Mouse (Mus musculus) ES-CJ7 (cell line): ENCODE measurements around the gene Slc25a38.

Source experiments
- DNase-seq: peaks from one replicate; pipeline ENCODE4 v3.0.0; 2011; ENCODE audit warnings: low read depth, low spot score

The Slc25a38 gene

DNA sequence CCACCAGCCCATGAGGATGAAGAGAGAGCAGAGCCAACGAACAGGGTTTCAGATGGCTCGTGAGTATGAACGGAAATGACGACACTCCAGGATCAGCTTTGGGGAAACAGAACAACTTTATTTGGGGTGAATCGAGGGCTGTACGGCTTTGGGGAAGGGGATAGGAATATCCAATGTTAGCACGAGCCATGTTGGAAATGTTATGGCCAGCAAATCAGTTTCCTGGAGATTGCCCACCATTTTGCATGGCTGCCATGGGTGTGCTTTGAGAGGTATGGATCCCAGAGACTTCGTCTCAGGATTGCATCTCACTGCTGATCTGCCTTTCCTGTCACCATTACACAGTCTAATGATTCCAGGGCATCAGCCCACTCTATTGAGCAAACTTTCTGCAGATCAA is 10.9 kb upstream of the Slc25a38 start:
- no peak for DNase-seq

DNA sequence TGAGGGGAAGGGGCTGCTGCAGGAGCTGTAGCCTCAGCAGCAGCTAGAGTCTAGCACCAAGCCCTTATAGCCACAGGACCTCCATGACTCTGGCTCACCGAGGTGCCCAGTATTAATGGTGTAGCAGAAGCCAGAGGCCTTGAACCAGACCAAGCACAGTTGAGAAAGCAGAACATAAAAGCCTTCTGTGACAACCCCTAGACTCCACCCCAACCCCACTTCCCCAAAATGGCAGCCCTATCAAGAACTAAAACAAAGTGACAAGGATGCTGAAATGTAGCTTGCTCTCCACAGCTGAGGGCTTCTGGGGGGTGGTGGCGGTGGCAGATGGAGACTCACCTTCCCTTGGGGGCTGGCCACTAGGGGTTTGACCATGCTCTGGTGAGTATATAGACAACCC is 9.0 kb upstream of the Slc25a38 start:
- DNase-seq = no peak

DNA sequence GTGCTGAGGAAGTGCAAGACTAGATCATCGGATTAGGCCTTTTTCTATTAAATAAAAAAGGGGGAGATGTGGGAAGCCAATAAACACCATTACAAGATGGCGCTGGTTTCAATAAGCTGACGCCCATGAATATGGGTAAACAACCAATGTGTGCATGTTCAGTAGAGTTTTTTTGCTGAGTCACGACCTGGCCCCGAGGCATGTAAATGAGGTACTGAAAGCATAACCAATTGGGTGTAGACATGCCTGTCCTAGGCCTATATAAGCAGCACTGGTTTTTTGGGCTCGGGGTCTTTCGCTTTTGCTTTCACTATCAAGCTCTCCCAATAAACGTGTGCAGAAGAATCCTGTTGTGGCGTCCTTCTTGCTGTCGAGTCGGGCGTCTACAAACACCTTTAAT is 1.2 kb upstream of the Slc25a38 start:
- DNase-seq = peak; percentile 33

DNA sequence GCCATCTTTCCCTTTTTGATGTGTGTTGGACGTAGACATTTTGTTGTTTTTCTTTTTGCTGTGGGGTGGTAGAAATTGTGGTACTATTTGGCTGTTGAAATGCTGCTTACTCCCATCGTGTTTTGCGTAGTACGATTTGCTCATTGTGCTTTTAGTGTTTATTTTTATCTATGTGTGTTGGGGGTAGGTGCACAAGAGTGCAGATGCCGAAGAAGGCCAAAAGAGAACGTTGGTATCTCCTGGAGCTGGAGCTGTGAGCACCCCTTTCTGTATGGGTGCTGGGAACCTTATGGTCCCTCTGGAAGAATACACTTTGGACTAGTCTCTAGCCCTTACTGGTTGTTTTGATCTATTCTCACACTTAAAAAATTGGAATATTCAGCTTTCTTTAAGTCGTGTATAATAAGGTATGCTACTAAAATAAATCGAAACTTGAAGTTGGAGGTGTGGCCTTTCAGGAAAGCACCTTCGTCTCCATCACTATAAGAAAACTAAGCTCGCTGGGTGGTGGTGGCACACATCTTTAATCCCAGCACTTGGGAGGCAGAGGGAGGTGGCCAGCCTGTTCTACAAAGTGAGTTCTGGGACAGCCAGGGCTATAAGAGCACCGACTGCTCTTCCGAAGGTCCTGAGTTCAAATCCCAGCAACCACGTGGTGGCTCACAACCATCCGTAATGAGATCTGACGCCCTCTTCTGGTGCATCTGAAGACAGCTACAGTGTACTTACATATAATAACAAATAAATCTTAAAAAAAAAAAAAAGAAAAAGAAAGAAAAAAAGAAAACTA is 1.2 kb downstream of the Slc25a38 start:
- no peak for DNase-seq

DNA sequence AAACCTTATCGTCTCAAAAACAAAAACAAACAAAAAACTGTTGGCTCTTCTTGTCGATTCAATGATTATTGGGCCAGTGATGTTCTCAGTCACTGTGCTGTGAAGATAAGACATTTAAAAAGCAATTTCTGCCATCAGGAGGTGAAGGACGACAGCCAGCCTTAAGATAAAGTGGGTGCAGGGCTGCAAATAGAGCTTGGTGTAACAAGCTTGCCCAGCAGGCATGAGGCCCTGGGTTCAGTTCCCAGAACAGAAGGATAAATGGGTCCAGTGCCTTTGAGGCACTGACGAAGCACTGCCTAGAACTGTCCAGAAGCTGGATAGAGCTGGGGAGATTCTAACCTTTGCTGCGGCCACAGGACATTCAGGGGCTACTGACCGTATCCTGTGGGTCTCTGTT is 2.3 kb downstream of the Slc25a38 start:
- no peak for DNase-seq

DNA sequence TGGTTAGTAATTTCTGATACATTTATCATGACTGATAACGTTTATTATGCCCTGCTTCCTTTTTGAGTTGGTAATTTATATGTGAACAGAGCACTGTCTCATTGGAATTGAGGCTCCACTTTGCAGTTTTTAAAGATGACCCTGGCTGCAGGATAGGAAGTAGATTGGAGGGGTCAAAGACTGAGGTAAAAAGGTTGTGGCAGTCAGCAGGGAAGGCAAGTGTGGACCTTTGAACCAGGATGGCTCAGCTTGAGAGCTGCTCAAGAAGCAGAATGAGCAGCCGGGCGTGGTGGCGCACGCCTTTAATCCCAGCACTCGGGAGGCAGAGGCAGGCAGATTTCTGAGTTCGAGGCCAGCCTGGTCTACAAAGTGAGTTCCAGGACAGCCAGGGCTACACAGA is 3.3 kb downstream of the Slc25a38 start:
- no peak for DNase-seq

DNA sequence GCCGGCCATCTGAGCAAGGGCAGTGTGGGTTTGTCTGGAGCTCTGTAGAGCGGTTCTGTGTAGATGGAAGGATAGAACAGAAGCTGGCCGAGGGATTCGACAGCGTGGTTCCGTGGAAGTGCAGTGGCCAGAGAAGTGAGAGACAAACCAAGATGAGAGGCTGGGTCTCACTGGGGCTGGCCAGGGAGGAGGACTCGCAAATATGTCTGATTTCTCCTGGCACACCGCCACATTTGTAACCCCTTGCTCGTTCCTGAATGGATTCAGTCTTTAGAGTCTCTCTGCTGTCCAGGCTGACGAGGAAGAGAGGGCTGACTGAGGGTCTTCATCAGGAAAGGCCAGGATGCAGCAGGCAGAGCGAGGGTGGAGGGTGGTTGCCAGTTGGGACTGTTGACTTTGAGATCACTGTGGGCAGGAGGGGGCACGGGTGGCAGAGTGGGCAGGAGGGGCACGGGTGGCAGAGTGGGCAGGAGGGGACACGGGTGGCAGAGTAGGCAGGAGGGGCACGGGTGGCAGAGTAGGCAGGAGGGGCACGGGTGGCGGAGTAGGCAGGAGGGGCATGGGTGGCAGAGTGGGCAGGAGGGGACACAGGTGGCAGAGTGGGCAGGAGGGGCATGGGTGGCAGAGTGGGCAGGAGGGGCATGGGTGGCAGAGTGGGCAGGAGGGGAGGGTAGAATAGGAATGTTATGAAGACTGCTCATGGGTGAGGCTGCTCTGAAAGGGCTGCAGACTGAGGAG is 4.0 kb downstream of the Slc25a38 start:
- DNase-seq = no peak

DNA sequence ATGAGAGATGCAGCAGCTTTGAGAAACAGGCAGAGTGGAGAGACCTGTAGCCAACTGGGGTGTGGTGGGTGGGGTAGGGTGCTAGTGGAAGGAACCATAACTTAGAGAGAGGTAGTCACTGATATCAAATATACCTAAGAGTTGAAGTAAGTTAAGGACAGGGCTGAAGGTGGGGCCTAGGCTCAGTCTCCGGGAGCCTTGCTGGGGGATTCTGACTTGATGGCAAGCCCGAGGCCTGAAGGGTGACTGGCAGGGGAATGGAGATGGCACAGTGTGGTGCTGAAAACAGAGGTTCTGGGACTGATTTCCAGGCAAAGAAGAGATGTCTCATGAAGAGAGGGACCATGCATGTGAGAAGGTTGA is 4.6 kb downstream of the Slc25a38 start:
- no peak for DNase-seq

DNA sequence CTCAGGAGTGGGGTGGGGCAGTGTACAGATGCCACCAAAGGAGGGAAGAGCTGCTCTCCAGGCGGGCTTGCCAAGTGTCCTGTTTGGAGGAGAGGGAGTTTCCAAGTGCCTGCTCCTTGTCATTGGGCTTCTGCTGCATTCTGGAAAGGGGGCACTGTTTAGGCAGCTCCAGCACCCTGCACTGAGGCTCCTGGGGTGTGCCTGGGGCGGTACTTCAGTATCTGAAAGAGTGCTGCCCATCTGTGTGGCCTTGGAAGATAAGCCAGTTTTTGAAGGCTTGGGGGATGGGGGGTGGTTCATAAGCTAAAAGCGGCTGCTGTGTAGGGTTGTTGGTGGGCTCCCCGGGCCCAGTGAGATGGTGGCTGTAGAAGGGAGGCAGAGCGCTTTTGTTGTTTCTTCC is 5.4 kb downstream of the Slc25a38 start:
- no peak for DNase-seq

DNA sequence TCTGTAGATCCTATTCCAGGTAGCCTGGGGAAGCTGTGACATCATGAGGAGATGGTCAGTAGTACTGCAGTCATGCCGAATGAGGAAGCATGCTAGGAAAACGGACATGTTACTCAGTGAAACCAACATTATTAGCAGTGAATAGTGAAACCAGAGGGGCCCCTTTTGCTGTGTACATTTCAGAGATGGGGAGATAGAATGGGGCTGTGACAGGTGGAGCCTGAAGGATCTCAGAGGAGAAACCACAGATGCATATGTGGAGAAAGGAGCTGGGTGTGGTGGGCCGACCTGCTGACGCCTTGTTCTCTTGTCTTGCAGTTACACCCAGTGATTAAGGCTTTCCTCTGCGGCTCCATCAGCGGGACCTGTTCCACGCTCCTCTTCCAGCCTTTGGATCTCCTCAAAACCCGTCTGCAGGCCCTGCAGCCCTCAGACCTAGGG is 6.0 kb downstream of the Slc25a38 start:
- no peak for DNase-seq

DNA sequence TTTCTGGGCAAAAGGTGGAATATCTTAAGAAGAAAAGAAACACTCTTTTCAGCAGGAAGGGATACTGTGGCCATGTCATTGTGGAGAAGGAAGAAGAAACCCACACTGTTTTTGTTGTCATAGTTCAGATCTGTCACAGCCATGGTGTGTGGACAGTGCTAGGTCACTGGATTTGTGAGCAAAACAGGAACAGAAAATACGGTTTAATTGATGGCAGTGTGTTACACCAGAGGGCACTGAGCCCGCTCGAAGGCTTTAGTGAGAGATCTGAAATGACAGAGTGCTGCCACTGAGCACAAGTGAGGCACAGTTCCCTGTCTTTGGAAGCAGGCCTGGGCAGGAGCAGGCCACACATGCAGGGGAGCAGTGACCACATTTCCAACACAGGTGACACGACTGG is 8.0 kb downstream of the Slc25a38 start:
- no peak for DNase-seq

DNA sequence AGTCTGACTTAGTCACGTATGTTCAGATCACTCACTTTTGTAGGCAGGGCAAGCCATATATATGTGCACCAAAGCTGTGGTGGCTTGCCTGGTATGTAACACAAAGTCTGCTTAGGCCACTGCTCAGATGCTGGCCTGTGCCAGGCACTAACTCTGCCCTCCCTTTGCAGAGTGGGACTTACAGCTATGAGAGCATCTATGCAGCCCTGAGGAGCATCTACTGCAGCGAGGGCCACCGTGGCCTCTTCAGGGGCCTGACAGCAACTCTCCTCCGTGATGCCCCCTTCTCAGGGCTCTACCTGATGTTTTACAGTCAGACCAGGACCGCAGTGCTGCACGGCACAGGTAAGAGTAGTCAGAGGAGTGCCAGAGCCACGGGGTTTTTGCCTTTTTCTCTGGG is 10.3 kb downstream of the Slc25a38 start:
- DNase-seq = no peak

DNA sequence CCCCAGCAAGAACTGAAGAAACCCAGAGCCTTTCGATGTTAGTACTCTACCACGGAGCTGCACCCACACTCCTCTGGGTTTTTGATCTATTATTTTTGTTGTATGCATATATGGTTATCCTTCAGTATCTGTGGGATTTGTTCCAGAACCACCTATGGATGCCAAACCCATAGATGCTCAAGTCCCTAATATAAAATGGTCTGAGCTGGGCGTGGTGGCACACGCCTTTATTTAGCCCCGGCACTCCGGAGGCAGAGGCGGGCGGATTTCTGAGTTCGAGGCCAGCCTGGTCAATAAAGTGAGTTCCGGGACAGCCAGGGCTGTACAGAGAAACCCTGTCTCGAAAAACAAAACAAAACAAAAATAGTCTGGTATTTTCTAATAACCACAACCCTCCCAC is 16.7 kb downstream of the Slc25a38 start:
- no peak for DNase-seq

DNA sequence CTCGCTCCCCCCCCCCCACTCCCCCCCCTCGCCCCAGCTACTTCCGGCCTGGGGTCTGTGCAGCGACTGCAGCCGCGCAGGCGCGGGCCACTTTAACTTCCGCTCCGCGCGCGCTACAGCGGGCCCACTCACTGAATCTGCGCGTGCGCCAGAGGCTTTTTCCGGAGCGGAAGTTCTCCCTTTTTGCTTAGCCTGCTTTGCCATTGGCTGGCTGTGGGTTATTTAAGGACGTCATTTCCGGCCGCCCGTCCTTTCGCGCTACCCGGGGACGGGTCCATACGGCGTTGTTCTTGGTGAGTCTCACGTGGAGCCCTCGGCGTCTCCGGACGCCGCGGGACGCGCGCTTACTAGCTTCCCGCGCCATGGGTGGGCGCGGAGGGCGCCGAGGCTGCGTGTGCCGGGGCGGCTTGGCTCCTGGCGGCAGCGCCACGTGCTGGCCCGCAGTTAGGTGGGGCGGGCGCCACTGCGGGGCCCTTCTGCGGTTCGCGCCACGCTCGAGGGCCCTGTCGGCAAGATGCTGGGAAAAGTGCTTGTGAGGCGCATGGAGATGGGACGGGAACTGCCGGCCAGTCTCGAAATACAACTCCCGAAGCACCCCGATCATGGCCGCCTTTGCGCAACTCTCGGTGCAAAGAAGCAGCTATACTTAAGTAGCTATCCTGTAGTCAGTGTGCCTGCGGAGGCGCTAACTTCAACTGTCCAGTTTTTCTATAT is 17.5 kb downstream of the Slc25a38 start, which contains the start of gene Rpsa:
TSS of gene Rpsa (plus strand) at position 152 of the 714 bp plus-strand sequence.
- peak; percentile 98 for DNase-seq

DNA sequence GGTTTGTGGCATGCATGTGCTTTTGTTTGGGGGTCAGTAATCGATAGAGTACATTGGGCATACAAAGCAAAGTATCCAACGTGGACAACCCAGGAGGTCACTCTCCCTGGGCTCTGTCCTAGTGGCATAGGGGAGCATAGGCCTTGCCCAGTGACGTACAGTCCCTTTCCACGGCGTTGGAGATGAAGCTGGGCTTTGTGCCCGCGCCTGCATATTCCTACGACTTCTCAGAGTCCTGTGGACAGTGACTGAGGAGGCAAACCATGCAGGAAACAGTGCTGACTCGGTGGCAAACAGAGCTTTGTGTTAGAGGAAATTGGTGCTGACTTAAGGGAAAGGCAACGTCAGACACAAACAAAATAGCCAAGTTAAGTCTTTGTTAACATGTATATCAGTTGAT is 19.1 kb downstream of the Slc25a38 start:
- no peak for DNase-seq

DNA sequence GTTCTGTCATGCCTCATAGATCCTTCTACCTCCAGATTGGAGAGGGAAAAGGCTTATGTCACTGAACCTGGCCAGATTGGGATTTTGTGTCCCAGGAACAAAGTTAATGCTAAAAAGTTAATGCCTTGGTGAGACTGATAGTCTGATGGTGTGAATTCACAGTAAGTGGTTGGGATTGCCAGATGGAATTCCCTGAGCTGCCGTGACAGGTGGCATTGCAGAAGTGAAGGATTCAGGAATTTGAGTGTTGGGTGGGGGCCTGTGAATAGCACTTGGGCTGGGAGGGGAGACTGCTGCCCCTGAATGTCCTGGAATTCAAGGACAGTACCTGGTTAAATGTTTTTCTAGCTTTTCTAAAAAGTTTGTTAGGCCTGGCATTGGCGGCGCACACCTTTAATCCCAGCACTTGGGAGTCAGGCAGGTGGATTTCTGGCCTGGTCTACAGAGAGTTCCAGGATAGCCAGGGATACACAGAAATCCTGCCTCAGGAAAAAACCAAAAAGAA is 21.7 kb downstream of the Slc25a38 start:
- no peak for DNase-seq

DNA sequence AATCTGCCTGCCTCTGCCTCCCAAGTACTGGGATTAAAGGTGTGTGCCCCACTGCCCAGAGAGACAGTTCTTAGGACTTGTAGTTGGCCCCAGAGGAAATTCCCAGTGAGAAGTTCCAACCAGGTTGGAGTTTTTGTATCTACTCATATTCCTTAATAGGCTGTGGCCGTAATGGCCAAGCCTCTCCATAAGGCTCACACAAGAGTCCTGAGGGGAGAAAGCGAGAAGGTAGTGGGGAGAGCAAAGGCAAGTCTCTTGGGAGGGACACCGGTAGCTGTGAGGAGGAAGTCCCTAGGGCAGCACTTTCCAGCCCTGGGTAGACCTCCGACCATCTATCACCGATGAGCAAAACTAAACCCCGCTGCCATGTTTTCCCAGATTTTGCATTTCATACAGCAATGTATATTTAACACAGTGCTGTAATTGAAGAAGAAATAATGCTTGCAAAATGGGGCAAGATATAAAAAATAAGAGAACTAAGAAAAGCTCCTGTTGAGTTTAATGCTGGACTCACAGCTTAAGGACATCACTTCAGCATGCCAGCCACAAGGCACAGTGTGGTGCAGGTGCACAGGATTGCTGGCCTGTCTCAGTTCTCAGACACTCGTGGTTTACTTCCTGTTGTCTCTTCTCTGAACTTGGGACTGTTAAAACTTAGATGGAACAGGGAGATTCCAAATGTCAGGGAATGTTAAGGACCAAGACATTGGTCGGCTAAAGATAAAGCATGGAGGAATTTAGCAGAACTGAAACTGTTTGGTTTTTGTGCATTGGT is 23.0 kb downstream of the Slc25a38 start:
- no peak for DNase-seq

DNA sequence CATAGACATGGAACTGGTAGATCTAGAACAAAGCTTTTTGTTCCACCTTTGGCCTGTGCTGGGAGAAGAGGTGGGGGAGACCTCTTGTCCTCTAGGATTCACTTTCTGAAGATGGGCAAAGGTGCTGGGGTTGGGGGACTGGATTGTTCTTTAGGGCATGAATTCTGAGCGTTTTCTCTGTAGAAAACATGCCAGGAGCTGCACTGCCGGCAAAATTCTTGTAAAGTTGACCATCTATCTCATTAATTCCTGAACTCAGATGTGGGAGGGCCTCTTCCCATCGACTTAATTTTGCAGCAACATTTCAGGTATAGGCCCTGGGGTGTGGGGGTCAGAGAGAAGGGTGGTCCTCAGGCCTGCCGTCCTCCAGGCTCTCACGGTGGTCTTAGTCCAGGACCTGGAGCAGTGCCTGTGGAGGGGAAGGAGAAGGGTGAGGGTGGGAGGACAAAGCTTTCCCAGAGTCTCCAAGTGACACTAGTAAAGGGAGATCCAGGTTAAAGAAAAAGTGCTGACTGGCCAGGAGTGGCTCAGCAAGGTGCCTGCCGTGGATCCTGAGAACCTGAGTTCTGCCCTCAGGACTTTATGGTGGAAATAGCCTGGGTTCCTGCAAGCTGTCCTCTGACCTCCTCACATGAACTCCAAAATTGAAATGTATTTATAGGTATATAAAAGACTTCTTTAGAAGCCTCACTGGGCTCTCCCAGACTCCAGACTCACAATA is 23.7 kb downstream of the Slc25a38 start:
- no peak for DNase-seq

DNA sequence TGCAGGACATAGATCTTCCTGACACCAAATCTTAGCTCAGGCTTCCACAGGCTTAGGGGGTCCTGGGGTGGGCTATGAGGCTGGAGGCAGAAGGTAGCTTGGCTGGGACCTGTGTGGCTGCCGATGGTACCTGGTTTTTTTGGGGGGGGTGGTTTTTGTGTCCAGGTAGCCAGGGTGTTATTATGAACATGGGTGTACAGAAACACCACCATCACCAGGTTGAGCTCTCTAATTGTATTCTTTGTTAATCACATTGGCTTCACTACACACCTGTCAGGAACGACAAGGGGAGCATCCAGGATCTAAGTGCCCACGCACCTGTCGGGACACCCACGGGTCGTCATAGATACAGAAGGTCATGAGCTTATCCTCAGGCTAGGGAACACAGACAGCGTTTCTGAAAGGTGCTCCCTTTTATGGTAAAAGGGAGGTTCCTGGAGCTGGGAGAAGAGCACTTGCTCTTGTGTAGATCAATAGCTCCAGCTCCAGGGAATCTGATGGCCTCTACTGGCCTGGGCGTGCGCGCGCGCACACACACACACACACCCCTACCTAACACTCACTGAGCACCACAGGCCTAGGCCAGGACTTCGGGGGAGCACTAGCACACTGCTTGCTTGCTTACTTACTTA is 24.5 kb downstream of the Slc25a38 start:
- peak; percentile 62 for DNase-seq

DNA sequence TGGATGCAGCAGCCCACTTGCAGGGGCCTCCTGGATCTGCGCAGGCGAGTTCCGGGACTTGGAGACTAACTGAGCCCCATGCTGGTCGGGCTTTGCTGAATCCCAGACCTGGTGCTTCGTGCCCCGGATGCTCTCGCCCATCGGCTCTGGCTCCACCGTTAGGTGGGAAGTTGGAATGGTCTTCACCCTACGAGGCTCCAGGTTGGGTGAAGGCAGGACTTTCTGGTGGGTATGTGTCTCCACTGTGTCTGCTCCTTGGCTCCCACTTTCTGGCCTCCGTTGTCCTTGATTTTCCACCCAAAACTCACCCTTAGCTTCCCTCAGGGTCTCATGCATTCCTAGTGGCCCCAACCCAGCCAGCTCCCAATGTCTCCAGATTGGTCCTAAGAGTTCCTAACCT is 25.3 kb downstream of the Slc25a38 start:
- DNase-seq = no peak
